Mouse (Mus musculus): Measurements from ENCODE around the gene Tspan14. TPM values are rescaled to one million over a fixed set of nuclear protein-coding genes. Genes with fewer than 3 reads are reported as not detected.

The Tspan14 gene
- total and polyA plus RNA-seq, 2 experiments from 2014 or later, result 43.1 to 43.8 TPM

DNA sequence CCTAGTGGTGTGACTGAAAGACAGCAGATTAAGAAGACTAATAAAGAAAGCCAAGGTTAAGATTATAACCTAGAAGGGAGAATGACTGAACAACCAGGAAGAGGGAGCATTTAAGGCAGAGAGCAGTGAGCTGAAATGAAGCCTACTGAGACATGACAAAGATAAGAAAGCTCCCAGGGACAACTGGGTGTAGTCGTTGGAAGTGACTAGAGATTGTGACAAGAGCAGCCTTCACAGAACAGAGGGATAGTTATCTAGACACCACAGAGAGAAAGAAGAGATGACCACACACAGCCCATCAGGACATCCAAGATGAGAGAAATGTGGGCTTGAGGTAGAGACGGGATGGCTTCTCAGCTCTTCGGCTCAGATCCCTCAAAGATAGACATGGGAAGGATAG, 102.9 kb downstream of the Tspan14 start:
- WGBS, result 86% methylated on average over 3 of the region's 3 CpGs
- no peak for DNase-seq
- H3K4me2 ChIP-seq (ENCODE audit: low read depth), result no peak overlapping the region
- H3K9me3 ChIP-seq (ENCODE audit: low read length), result no peaks in the 10 kb centered on the region
- no peaks in the 10 kb centered on the region for H3K4me1 ChIP-seq (ENCODE audit: insufficient read depth)
- ATAC-seq, result no peak
- H3K27me3 ChIP-seq (ENCODE audit: insufficient read depth, low read length), result no peaks in the 10 kb centered on the region
- no peak overlapping the region for H3K4me3 ChIP-seq (ENCODE audit: low read depth, low read length)
- no peak for TF ChIP-seq CTCF (IDR thresholded peaks at IDR 0.05; ENCODE audit: low read depth)
- 0 out of 2 replicates have a peak, but pooled peaks cover 2% of the 10 kb centered on the region for H3K36me3 ChIP-seq (ENCODE audit: insufficient read depth)
- H3K9ac ChIP-seq, result no peak overlapping the region
- H3K27ac ChIP-seq (ENCODE audit: low read depth, low read length), result no peak overlapping the region

DNA sequence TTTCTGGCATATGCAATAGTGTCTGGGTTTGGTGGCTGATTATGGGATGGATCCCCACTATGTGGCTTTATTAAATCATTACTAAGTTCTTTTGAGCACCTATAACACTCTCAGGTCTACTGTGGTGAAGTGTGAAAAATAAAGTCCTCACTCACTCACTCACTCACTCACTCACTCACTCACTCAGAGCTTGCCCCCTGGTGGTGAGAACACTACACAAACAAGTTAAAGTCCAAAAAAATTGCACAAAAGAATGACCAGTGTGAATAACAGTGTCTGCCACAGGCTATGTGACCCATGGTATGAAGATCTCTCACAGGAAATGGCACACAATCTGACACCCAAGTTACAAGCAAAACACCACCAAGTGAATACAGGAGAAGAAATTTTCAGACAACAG, 103.6 kb downstream of the Tspan14 start:
- Histone ChIP-seq H3K4me2 (ENCODE audit: low read depth) (no peak overlapping the region), H3K9ac (no peak overlapping the region), H3K36me3 (ENCODE audit: insufficient read depth) (0 out of 2 replicates have a peak, but pooled peaks cover 2% of the 10 kb centered on the region), H3K4me1 (ENCODE audit: insufficient read depth) (no peaks in the 10 kb centered on the region), H3K27me3 (ENCODE audit: insufficient read depth, low read length) (no peaks in the 10 kb centered on the region), H3K9me3 (ENCODE audit: low read length) (no peaks in the 10 kb centered on the region), H3K4me3 (ENCODE audit: low read depth, low read length) (no peak overlapping the region), H3K27ac (ENCODE audit: low read depth, low read length) (no peak overlapping the region)
- no peak for DNase-seq
- peak; percentile 12; the same call in 1 of the 2 replicates for TF ChIP-seq CTCF (IDR thresholded peaks at IDR 0.05; ENCODE audit: low read depth)
- ATAC-seq, result no peak

Other genes with a start within 250 kb of the Tspan14 start
- 3.9 and 8.5 TPM in 2 replicates for gene Sh2d4b, start 73.5 kb downstream of the Tspan14 start, total RNA-seq (2014; rRNA removed)
- gene Sh2d4b, start 73.5 kb downstream of the Tspan14 start, polyA plus RNA-seq (2015; fragmentation: Nextera tagmentation; extraction: Ambion mirVana), result 0.53 and 0.98 TPM in 2 replicates
- gene Fam213a, start 47.0 kb upstream of the Tspan14 start, total RNA-seq (2014; rRNA removed), result 92.4 and 106 TPM in 2 replicates
- 54.7 and 106 TPM in 2 replicates for gene Fam213a, start 47.0 kb upstream of the Tspan14 start, polyA plus RNA-seq (2015; fragmentation: Nextera tagmentation; extraction: Ambion mirVana)
- 0.62 and 1.5 TPM in 2 replicates for gene Dydc2, start 102.4 kb upstream of the Tspan14 start, total RNA-seq (2014; rRNA removed)
- 0.65 and 1.2 TPM in 2 replicates for gene Dydc2, start 102.4 kb upstream of the Tspan14 start, polyA plus RNA-seq (2015; fragmentation: Nextera tagmentation; extraction: Ambion mirVana)
- not detected in 2 replicates for gene Dydc1, start 106.1 kb upstream of the Tspan14 start, total RNA-seq (2014; rRNA removed)
- gene Dydc1, start 106.1 kb upstream of the Tspan14 start, polyA plus RNA-seq (2015; fragmentation: Nextera tagmentation; extraction: Ambion mirVana), result 0.45 TPM in 1 of 2 replicates, not detected in the other
- not detected in 2 replicates for gene Mat1a, start 138.2 kb upstream of the Tspan14 start, total RNA-seq (2014; rRNA removed)
- not detected in 2 replicates for gene Mat1a, start 138.2 kb upstream of the Tspan14 start, polyA plus RNA-seq (2015; fragmentation: Nextera tagmentation; extraction: Ambion mirVana)
- not detected in 2 replicates for gene Sftpa1, start 165.0 kb upstream of the Tspan14 start, total RNA-seq (2014; rRNA removed)
- not detected in 2 replicates for gene Sftpa1, start 165.0 kb upstream of the Tspan14 start, polyA plus RNA-seq (2015; fragmentation: Nextera tagmentation; extraction: Ambion mirVana)
- not detected in 2 replicates for gene Mbl1, start 184.7 kb upstream of the Tspan14 start, total RNA-seq (2014; rRNA removed)
- not detected in 2 replicates for gene Mbl1, start 184.7 kb upstream of the Tspan14 start, polyA plus RNA-seq (2015; fragmentation: Nextera tagmentation; extraction: Ambion mirVana)
- gene Sftpd, start 218.3 kb upstream of the Tspan14 start, total RNA-seq (2014; rRNA removed), result not detected in 2 replicates
- gene Sftpd, start 218.3 kb upstream of the Tspan14 start, polyA plus RNA-seq (2015; fragmentation: Nextera tagmentation; extraction: Ambion mirVana), result 0.11 TPM in 1 of 2 replicates, not detected in the other